Mouse (Mus musculus) megakaryocyte, embryonic 14.5 days (primary cell): ENCODE results near the gene Tbcd.

Source experiments
- FLI1 ChIP-seq: IDR thresholded peaks from 2 replicates; pipeline ENCODE4 v1.6.1; 2012; ENCODE audit warnings: low read length, inconsistent platforms, mixed read lengths
- GATA1 ChIP-seq: IDR thresholded peaks from 3 replicates; pipeline ENCODE4 v1.6.1; 2012; ENCODE audit warnings: mixed read lengths, low read length, inconsistent platforms, borderline replicate concordance

- TF ChIP-seq GATA1: no peak
- no peak for TF ChIP-seq FLI1
Measured at GRCm38 (mm10) chr11:121407366-121408155, 44.2 kb upstream of the Tbcd start.
